Mouse (Mus musculus): ENCODE results near the gene Lrrc25. TPM values are rescaled to one million over a fixed set of nuclear protein-coding genes. Genes with fewer than 3 reads are reported as not detected.
A peak's percentile ranks its signal among the peaks of the same experiment; 100 is the strongest.

The Lrrc25 gene
- total RNA-seq, 4 experiments from 2014 or later: 1.5 to 4.4 (median 3.2) TPM

GRCm38 (mm10) chr8:70617985-70618384 is 2.0 kb downstream of the Lrrc25 start:
- DNase-seq: no peak

- DNase-seq: no peak
Measured at GRCm38 (mm10) chr8:70618888-70619334, 3.0 kb downstream of the Lrrc25 start.

- DNase-seq: no peak
Measured at GRCm38 (mm10) chr8:70622220-70622619, 6.3 kb downstream of the Lrrc25 start.

- DNase-seq: no peak
Measured at GRCm38 (mm10) chr8:70625104-70625503, 9.1 kb downstream of the Lrrc25 start.

GRCm38 (mm10) chr8:70627041-70627440 is 11.1 kb downstream of the Lrrc25 start:
- DNase-seq: no peak

GRCm38 (mm10) chr8:70628986-70629490 is 13.1 kb downstream of the Lrrc25 start:
- DNase-seq: no peak

- DNase-seq: peak; percentile 84
Measured at GRCm38 (mm10) chr8:70629574-70630531, 13.9 kb downstream of the Lrrc25 start.

GRCm38 (mm10) chr8:70630532-70631381 is 14.8 kb downstream of the Lrrc25 start:
- DNase-seq: peak; percentile 81

- no peak for DNase-seq
Measured at GRCm38 (mm10) chr8:70631436-70631835, 15.5 kb downstream of the Lrrc25 start.

GRCm38 (mm10) chr8:70632346-70632892 is 16.5 kb downstream of the Lrrc25 start, which contains the start of gene Gdf15:
Gdf15 (minus strand) TSS chr8:70632456.
- no peak for DNase-seq

GRCm38 (mm10) chr8:70634066-70634465 is 18.1 kb downstream of the Lrrc25 start:
- DNase-seq: no peak

- no peak for DNase-seq
Measured at GRCm38 (mm10) chr8:70635527-70635926, 19.6 kb downstream of the Lrrc25 start.

GRCm38 (mm10) chr8:70636838-70637237 is 20.9 kb downstream of the Lrrc25 start:
- DNase-seq: no peak

GRCm38 (mm10) chr8:70638752-70639151 is 22.8 kb downstream of the Lrrc25 start:
- no peak for DNase-seq

GRCm38 (mm10) chr8:70643019-70643418 is 27.1 kb downstream of the Lrrc25 start:
- DNase-seq: no peak

GRCm38 (mm10) chr8:70644065-70644464 is 28.1 kb downstream of the Lrrc25 start:
- no peak for DNase-seq

GRCm38 (mm10) chr8:70645501-70646224 is 29.7 kb downstream of the Lrrc25 start:
- DNase-seq: peak; percentile 75

- no peak for DNase-seq
Measured at GRCm38 (mm10) chr8:70646369-70646768, 30.4 kb downstream of the Lrrc25 start.

GRCm38 (mm10) chr8:70646775-70647174 is 30.8 kb downstream of the Lrrc25 start:
- no peak for DNase-seq

GRCm38 (mm10) chr8:70647343-70648163 is 31.6 kb downstream of the Lrrc25 start:
- no peak for DNase-seq

GRCm38 (mm10) chr8:70648164-70648442 is 32.1 kb downstream of the Lrrc25 start:
- no peak for DNase-seq
